Mouse (Mus musculus) kidney, postnatal 4 days (tissue): ENCODE measurements around the gene Tspan15.

Source experiments
- DNase-seq, 2 experiments: peaks; one replicate each; pipeline ENCODE4 v3.0.0; 2021; ENCODE audit warnings: mixed read lengths in 2 of 2

Tspan15 gene

DNA sequence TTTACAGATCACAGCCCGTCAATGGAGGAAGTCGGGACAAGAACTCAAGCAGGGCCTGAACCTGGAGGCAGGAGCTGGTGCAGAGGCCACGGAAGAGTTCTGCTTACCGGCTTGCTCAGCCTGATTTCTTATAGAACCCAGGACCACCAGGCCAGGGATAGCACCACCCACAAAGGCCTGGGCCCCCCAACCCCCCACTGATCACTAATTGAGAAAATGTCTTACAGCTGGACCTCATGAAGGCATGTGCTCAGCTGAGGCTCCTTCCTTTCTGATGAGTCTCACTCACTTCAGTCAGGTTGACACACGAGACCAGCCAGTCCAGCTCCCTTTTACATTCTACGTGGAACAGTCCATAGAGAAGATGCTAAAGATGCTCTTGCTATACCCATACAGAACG lies 5.2 kb downstream of the Tspan15 start:
- no peak for DNase-seq

DNA sequence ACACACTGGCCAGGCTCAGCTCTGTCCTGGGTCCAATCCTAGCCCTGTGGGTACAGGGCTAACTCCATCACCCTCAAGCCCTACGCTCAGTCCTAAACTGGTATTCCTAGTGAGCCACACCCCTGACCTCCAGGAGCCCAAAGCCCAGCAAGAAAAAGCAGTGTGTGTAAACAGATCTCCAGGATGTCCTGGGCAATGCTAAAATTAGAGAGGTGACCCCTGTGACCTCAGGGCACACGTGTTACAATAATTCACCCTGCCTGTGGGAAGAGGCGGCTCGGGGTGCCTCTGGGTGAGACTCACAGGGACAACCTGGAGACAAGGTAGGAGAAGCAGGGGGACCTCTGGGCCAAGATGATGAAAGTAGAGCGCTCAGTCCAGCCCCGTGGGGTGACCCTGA lies 6.8 kb downstream of the Tspan15 start:
- DNase-seq, result peak in 1 of 2 experiments; percentile 44

DNA sequence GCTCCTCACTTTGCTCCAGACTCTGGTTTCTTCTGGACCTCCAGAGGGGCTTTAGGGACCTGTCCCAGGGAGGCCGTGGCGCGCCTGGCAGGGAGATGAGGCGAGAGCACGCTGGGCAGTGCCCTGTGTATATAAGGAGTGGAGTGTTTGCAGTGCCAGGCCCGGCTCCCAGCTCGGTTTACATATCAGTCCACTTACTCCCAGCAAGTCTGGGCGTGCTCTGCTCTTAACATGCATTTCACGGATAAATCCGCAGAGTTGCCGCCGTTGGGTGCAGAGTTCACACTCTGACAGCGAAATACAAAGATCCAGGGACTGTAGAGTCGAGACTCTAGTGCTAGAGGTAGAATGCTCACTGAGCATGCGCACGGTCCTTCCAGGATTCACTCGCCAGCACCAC lies 8.3 kb downstream of the Tspan15 start:
- no peak for DNase-seq

DNA sequence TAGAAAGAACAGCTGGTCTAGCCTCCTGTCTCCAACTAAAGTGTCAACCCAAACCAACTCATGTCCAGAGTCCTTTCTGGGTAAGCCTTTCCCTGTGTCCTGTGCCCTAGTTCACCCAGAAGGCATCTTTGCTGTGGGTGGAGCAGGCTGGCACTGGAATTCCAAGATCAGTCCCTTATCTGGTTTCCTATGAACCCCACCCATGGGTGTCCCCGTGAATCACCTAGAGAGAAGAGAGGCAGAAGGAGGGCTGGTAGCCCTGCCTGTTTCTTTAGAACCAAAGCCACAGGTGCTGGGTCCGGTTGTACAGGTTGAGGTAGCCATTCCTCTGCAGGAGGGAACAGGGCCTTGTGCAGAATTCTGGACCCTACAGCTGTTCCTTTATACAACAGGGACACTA lies 9.4 kb downstream of the Tspan15 start:
- no peak for DNase-seq

GRCm38 (mm10) chr10:62220732-62221514 lies 10.1 kb downstream of the Tspan15 start:
- peak in 1 of 2 experiments; percentile 46 for DNase-seq

DNA sequence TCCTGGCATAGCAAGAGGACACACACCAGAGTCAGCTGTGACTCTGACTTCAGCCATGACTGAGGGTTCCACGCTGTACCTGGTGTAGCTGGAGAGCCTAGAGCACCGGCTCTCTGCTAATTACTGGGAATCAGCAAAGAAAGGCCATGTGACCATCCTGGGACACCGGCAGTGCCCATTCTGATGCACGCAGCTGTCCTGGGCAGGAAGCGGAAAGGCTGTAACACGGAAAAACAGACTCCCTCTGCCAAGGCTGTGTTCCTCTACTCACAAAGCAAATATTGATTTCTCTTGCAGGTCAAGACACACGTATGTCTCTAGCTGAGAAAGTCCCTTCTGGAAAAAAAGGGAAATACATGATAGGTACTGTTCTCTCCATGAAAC lies 12.3 kb downstream of the Tspan15 start:
- peak in 1 of 2 experiments; percentile 55 for DNase-seq

- no peak for DNase-seq
These were observed 12.8 kb downstream of the Tspan15 start for GRCm38 (mm10) chr10:62218044-62218788.

DNA sequence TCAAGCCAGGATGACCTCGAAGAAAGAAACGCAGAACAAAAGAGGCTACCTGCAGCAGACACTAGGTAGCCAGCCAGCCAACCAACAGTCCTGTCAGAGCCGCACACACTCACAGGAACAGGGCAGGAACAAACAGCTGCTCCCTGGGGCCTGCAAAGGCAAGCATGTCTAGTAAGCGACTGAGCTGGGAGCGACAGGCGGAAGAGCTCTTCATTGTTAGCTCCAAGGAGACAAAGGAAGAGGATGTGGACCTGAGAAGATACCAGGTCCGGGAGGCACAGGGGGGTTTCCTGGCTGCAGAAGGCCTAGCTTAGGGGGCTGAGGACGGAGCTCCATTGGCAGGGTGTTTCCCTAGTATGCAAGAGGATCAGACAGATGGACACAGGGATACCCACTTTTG lies 13.9 kb downstream of the Tspan15 start:
- peak; percentile 42 to 62 for DNase-seq

- peak; percentile 61 to 76 for DNase-seq
These were observed 14.5 kb downstream of the Tspan15 start for GRCm38 (mm10) chr10:62216595-62216994.

GRCm38 (mm10) chr10:62215633-62216032 lies 15.4 kb downstream of the Tspan15 start:
- no peak for DNase-seq

DNA sequence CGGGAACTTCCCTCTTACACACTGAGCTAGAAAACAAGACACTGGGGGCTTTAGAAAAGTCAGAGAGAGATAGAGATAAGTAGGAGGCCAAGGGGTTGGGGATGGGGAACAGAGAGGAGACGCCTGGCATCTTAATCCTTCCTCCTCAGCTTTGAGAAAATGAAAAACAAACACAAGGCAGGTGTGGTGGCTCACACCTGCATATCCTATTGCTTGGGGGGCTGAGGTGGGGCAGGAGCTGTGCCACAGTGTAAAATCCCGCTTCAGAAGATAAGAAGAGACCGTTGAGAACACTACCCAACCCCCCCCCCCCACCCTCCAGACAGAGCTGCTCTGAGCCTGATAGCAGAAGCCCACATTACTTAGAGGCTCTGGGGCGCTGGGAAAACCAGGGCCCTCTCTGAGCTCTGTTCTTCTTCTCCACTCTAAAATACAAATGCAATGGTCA lies 15.9 kb downstream of the Tspan15 start:
- no peak for DNase-seq

- DNase-seq, result no peak
These were observed 19.7 kb downstream of the Tspan15 start for GRCm38 (mm10) chr10:62211310-62211709.

GRCm38 (mm10) chr10:62208241-62208896 lies 22.7 kb downstream of the Tspan15 start:
- peak in 1 of 2 experiments; percentile 50 for DNase-seq

DNA sequence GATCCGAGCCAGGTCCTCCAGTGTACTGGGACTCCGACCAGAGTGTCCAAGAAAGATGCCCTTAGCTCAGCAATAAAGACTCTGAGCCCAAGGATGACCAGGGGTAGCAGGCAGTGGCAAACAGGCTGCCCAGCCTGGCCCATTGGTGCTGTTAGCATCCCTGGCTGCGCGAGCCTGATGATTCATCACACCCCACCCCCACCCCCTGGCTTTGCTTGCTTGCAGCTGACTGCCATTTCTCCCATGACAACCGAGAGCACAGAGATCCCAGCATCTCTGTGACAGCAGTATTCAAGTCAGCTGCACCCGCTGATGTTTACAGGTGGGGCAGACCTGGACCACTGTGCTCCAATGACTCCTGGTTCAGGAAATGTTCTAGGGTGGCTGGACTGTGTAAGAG lies 28.5 kb downstream of the Tspan15 start:
- DNase-seq, result no peak

GRCm38 (mm10) chr10:62198891-62199290 lies 32.2 kb downstream of the Tspan15 start:
- DNase-seq, result no peak

DNA sequence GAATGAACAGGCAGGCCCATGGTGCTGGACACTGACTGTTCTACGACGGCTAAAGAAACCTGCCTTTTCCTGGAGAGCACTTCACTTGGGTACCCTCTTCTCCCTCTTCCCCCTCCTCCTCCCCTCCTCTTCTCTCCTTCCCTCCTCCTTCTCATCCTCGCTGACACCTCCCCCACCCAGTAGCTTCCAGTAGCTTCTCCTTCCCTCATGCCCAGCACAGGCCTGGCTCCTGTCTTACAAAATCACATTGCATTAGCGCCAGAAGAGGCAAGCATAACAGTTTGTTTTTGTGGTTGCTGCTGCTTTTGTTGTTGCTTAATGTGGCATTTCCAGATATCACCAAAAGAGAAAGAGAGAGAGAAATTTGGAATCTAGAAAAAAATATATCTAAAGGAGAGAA lies 33.6 kb downstream of the Tspan15 start:
- no peak for DNase-seq

- no peak for DNase-seq
These were observed 35.7 kb downstream of the Tspan15 start for GRCm38 (mm10) chr10:62195376-62195775.

GRCm38 (mm10) chr10:62194946-62195345 lies 36.1 kb downstream of the Tspan15 start:
- no peak for DNase-seq

DNA sequence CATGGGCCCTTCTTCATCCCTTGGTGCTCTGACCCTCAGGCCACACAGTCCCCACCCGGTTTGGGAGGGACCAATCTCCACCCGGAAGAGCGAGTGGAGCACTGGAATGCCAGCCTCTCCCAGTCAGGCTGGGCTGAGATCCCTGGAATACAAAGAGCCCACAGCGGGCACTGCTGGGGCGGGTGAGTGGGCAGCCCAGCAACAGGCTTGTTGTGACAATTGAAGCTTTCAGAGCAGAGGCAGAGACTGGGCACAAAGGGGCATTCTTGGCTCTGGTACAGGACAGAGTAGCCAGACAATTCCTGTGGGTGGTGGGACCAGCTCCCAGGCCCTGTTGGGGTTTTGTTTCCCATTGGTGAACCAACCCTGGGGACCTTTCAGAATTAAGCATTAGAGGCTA lies 36.6 kb downstream of the Tspan15 start:
- DNase-seq, result no peak

- DNase-seq, result no peak
These were observed 37.0 kb downstream of the Tspan15 start for GRCm38 (mm10) chr10:62194043-62194442.

- peak; percentile 42 to 50 for DNase-seq
These were observed 38.3 kb downstream of the Tspan15 start for GRCm38 (mm10) chr10:62192701-62193157.

DNA sequence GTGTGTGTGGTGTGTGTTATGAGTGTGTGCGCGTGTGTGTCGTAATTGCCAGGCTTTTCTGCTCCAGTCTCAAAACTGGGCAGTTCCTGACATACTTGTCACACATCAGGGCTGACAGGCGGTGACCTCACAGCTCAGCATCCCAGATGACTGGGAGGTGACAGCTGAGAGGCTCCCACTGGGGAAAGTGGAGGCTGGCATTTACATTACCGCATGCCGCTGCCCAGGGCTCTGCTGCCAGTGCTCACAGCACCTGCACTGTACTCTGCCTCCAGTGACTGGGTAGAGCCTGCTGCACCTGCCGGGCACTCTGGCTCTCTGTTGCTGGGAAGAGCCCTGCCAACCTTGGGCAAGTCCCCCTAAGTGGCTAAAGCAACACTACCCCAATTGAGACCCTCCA lies 40.2 kb downstream of the Tspan15 start:
- no peak for DNase-seq

DNA sequence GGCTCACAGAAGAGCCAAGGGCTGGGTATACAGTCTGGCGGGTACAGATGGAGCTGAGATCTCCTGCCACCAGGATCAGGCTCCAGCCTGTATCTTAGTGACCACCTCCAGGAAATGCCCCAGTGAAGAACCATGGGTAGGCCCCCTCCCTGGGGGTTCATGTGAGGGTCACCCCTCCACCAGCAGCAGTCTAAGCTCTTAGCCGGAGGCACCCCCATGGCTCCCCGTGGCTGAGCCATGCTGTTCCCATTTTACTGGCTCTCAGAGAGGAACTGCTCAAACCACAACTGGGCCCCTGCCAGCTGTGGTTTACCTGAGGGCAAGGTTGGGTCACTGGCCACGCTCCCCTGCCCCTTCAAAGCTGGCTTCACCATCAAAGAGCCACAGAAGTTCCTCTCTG lies 41.1 kb downstream of the Tspan15 start:
- peak; percentile 57 to 69 for DNase-seq
